Mouse (Mus musculus) stomach, postnatal 0 days (tissue): ENCODE results near the gene Mphosph10.

ENCODE experiments used
- CTCF ChIP-seq: IDR thresholded peaks from 2 replicates; pipeline ENCODE4 v1.5.1; 2016; ENCODE audit warnings: antibody characterized with exemption, low read depth, mild to moderate bottlenecking, moderate library complexity
- EP300 ChIP-seq: optimal IDR thresholded peaks from 2 replicates; pipeline ENCODE3; 2016; ENCODE audit warnings: antibody characterized with exemption

DNA sequence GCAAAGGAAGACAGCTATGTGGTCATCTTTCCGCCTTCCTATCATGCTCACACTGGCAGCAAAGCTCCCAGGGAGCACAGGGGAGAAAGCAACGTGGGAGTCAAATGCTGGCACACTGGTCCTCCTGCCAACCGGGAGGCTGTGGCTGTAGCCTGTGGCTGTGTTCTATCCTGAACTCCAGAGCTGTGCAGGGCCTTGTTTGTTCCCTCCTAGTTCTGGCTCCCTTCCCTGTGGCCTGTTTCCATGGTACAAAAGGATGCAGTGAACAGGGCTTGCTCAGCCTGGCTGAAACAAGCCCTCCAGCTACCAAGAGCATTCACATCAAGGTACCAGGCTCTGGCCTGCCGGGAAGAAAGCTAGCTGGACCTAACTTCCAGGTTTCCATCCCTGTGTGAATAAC is 41.0 kb downstream of the Mphosph10 start:
- TF ChIP-seq CTCF: no peak
- no peak for TF ChIP-seq EP300
